Mouse (Mus musculus): Measurements from ENCODE around the gene Nat10.

The Nat10 gene

DNA sequence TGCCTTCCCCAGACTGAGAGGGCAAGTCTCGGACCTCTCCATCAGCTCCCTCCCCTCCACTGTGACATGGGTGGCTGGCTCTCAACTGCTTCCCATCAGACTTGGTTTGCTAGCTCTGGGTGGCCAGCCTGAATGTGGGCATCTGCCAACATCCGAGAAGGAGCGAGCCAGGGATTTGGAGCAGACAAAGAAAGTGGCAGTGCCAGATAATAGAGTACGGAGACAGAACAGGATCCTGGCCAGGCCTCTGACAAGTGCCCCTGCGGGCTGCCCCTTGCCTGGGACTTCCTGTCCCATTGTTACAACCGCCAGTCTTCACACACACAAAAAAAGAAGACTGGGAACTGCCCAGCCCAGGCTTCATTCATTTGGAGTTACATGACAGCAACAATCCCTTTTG, 70.6 kb downstream of the Nat10 start:
- DNase-seq = peak; percentile 58

DNA sequence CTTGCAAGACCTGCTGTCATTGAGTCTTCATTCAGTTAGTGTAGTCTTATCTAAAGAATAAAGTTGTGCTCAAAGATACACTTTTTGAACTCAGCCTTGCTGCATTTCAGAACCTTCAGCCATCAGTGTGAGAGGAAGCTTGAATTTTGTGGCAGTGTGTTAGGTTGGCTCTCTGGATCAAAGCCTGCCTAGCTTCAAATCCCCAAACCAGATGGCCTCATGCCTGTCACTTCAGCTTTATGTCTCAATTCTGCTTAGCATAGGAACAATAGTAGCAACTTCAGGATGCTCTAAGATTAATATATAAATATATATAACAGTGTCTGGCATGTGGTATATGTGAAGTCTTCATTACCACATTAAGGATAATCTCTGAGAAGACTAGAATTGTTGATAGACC, 73.2 kb downstream of the Nat10 start:
- no peak for DNase-seq

DNA sequence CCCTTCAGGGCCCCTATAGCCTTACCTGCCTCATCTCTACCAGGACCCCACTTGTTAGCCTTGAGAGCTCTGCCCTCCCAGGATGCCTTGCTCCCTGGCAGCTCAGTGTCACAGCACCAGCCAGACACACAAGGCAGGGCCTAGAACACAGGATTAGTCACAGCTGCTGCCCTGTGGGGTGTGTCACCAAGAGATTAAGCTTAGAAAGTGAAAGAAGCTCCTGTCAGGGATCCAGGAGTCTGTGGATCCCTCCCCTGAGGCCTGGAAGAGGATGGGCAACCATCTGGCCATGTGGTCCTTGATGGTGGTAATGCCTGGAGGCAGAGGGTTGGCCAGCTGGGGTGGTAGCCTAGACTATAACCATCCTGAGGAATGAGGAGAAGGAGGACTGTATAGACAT, 73.9 kb downstream of the Nat10 start:
- no peak for DNase-seq

DNA sequence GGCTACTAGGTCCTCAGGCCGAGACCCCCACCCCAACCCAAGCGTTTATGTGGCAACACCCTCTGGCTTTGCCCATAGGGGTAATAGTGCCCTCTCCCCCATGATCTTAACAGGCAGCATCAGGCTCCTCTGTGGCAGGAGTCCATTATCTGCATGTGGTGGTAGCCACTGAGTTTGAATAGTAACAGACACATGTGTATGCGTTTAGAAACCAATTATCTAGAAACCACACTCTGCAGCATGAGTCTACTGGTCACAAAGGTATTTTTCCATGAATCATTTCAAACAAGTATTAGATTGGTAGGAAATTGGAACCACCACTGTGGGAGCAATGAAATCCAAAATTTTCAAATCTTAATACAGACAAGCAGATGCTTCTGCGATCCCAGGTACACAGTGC, 75.5 kb downstream of the Nat10 start:
- DNase-seq = no peak

DNA sequence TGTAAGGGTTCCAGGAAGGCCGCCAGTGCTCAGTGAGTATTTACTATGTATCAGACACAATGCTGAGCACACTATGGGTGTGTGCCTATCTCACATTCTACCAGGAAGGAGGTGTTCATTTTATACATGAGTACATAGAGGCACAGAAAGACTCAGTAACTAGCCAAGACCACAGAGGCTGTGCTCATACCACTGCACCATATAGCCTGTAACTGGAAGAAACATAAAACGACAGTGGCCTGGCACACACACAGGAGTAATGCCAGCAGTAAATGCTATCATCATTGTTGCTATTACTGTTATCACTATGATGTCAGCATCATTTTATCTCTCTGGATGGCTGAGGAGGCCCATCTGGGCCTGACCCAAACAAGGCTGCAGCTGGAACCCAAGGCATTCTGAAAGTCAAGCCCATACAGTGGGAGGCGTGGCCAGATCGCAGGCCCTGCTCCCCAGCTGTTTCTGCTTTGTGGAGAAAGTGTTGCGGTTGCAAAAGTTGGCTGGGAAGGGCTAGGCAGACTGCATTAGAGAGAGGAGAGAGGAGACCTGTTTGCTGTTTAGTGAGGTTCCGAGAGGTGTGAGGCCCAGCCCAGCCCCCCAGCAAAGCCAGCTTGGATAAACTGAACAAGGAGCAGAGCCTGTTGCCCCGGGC, 76.0 kb downstream of the Nat10 start:
- no peak for DNase-seq

DNA sequence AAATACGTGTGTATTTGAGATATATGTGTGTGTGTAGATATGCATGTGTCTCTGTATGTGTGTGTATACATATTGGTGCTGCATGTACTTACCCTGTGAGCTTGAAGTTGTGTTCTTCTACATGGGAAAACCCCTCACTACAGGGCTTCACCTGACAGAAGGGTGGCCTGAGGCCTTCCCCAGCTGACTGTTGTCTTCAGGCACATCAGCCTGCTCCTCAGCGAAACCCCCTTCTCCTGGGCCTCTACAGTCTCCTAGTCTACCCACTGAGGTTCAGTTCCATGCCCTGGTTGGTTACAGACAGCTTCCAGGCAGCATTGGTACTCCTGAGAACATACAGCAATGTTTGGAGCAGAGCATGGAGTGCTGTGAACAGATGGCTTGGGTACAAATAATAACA, 76.6 kb downstream of the Nat10 start:
- no peak for DNase-seq

DNA sequence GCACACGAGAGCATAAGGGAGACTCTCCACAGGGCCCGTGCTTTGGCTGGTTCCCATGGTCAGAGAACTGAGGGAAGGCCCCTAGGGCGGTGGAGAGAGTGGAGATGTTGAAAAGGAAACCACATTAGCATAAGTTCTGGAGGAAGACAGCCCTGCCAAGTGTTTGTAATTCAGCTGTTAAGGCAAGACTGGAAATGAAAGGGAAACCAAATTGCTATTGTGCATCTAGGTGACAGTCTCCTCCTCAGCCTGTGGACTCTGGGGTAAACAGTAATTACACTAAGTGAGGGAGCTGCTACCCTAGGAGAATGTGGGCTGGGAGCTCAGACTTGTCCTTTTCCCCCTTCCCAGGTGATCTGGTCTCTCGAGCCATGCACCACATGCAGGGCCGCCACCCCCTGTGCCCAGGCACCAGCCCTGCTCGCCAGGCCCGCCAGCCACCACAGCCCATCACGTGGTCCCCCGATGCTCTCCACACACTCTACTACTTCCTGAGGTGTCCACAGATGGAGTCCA, 78.1 kb downstream of the Nat10 start:
- DNase-seq = no peak

DNA sequence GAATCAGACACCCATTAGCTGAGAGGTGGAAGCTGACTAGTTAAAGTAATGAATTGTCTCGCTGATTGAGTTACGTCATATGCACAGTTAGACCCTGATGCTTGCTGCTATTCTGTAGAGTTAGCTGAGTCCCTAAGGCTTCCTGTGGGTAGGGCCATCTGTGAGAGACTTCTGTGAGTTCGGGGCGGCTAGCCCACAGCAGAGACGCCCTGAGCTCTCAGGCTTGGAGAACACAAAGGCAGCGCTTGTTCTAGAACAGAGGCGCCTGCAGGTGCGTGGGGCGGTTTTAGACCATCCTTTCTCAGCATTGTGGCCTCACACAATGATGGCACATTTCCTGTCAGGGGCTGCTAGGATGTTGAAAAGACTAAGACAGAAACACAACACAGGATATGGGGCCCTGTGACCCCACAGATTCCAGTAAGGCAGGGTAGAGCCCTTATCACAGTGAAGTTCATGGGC, 78.8 kb downstream of the Nat10 start:
- peak; percentile 58 for DNase-seq

DNA sequence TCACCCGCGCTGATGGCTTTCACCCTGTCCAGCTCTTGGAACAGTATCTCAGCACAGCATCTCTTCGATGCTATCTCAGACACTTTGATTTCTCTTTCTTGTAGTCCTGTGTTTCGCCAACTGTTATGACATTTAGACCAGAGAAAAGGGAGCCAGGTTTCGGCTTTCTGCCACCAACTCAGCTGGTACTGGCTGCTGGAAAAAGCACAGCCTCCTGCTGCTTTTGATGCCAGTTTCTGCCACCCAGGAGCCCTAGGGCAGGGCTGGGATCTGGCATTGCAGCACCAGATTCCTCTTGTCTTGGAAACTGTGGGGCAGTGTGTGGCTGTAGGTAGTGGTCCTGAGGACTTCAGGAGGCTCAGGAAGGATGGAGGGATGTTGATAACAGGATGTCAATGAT, 79.9 kb downstream of the Nat10 start:
- DNase-seq = no peak

DNA sequence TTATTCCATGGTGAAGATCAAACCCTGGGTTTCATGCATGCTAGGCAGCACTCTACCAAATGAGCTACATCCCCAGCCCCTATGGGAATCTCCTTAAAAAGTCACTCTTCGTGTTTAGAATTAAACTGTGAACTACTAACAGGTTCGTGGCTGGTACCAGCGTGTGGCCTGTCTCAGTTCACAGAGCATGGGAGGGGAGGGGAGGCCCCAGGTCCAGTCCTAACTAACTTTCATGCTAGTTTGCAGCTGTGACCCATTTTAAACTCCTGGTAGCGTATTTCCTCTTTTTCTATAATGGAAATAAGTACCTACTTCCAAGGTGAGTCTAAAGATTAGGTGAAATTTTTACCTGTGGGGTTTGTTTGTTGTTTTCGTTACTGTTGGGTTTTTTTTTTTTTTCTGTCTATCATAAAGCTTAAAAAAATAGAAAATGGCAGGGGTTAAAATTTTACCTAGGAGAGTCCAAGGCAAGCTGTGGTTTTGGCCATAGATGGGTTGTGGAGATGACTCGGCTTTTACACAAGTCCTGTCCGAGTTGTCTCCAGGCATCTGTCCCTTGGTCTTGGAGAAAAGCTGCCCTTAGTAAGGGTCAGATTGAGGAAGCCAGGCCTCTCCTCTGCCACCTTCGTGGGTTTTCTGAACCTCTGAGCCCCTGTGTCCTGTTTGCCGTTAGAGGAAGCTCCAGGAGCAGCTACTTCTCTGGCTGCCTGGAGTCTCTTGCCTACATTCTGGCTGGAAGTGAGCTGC, 80.5 kb downstream of the Nat10 start:
- DNase-seq = no peak

DNA sequence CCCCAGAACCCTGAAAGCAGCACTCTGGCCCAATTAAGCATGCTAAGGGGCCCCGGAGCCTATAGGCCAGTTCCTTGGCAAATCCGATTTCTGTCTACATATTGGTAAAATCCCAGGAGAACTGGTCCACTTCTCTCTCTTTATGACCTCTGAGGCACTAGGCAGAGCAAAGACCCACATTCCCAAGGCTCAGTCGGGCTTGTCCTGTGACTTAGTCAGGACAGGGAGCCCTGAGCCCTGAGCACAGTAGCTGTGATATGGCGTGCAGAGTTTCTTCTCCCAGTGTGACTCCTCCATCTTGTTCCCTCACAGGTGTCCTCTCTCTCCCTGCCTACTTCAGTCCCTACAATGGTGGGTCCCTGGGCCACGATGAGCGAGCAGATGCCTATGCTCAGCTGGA, 82.6 kb downstream of the Nat10 start:
- DNase-seq = no peak

DNA sequence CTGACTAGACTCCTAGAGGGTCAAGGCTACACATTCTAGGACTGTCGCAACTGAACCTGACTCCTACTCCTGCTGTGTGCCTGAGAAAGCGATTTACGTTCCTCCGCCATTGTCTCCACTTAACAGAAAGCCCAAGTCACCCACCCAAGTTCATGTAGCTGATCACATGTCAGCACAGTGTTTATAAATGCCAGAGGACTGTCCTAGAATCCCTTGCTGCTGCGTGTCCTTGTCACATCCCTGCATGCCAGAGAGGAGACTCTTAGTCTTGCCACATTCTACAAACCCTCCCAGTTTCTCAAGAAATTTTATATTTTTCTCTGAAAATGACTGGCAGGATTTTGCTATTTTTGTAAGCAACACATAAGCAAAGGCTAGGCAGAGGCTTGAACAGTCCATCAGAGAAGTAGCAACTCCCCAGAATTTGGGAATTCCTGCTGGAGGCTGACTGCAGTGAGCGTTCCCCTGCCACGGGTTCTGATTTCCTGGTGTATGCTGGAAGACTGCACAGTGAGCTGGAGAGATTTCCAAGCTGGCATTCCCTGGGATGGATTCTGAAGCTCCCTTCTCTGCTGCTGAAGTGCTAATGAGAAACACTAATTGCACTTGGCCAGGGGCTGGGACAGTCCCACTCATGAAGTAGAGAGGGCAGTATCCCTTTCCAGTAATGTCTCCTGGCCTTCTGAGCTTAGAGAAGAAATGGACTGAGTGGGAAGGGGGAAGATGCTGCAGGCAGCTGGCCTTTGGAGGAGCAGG, 83.3 kb downstream of the Nat10 start:
- DNase-seq = no peak

DNA sequence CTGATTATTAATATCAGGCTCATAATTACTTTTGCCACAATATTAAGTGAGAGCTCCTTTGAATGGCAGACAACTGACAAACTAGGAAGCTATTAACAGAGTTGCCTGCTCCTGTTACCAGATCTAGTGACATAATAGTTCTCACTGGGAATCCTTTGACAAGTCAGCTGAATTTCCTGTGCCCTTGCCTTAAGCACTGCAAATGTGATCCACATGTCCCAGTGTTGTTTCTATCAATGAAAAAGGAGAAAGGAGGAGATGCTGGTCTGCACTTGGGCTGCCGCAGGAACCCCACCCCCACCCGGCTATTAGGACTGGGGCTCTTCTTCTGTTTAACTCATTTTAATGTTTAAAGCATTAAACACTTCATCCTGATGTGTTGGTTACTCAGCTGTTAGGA, 84.3 kb downstream of the Nat10 start:
- no peak for DNase-seq

DNA sequence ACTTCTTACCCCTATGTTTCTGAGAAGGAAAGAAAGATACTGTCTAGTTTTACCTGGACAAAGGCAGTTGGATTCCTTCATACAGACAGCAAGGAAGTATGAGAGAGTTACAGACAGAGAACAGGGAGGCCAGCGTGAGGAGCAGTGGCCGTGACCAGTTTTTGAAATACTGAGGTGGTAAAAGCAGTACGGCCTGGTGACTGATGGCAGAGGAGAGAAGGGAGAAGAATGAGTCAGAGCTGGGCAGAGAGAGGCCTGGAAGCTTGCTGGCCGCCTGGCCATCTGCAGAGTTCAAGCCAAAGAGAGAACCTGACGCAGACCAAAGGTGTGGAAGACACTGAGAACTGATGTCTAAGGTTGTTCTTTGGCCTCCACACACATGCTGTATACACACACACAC, 85.7 kb downstream of the Nat10 start:
- DNase-seq = no peak

DNA sequence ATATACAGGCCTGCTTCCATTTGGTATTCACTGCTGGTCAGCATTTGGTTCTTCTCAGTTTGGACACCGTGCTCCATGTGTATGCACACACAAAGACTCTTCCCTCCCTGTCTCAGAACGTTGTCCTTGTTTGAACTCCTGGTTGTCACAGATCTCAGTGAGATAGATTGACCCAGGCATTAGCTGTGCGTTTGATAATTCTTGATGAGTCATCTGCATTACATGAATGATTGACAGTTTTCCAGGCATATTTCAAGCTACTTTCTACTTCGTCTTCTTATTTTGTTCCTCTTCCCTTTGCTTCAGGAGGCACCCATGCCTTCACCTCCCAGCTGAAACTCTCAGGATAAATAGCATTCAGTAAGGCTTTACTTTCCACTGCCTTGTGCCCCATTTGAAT, 87.5 kb downstream of the Nat10 start:
- DNase-seq = no peak

DNA sequence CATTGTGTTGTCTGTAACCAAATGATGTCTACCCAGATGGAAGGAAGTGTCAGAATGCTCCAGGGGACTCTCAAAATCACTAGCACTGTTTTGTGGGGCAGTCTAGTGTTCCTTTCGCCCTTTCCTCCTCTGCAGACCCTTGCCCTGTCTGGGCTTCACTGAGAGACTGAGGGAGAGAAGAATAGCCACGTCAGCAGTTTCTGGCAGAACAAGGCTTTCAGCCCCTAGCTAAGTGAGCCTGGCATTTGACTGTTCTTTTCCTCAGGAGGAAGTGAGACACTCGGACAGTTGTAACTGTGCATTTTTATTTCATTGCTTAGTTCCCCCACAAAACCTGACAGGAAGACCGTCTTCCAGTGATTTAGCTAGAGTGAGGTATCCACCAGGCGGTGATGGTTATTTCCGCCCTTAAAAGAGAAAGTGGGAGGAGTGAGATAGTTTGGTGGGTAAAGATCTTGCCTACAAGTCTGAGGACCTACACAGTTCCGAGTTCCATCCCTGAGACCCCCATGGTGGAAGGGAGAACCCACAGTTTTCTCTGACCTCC, 88.4 kb downstream of the Nat10 start:
- no peak for DNase-seq

Measured in layer of hippocampus, adult 9-11 months (tissue).